27 mouse cellular contexts compared by ENCODE assay signal in genomic region chr7:122605066-122605465, GRCm38 (mm10).
DNase-seq lines count a peak whose midpoint lies in the region; ATAC-seq lines count a peak whose summit lies in the region.
"Had no signal": no experiment of that assay in that cellular context is flagged by ENCODE, and none has a peak within 500 bp of the region (broad histone marks: within the 10 kb centered on the region; RNA-seq: fewer than 3 reads in every experiment).

No protein-coding gene starts in this region.

- no peak for ATAC-seq in CD4-positive, CD25-positive, alpha-beta regulatory T cell, adult 4 months
- no peak for ATAC-seq in midbrain, embryonic 14.5 days (ENCODE audit: low FRiP score, low TSS enrichment)
- ATAC-seq: forebrain, postnatal 0 days; inflammation-experienced regulatory T-cells, adult 6 months had no signal

- H3K4me2 ChIP-seq in midbrain, embryonic 14.5 days (ENCODE audit: low read length): no peak overlapping the region
- H3K4me2 ChIP-seq: heart, embryonic 13.5 days; hindbrain, embryonic 13.5 days; limb, embryonic 13.5 days; liver, embryonic 15.5 days had no signal

- H3K36me3 ChIP-seq in midbrain, embryonic 14.5 days (ENCODE audit: control insufficient read depth, insufficient read depth, low read length): no peaks in the 10 kb centered on the region
- H3K36me3 ChIP-seq: forebrain, embryonic 10.5 days; heart, embryonic 13.5 days; hindbrain, embryonic 13.5 days; limb, embryonic 13.5 days; liver, embryonic 15.5 days; midbrain, embryonic 10.5 days had no signal

- H3K27ac ChIP-seq in midbrain, embryonic 14.5 days (replicated peaks; ENCODE audit: low read depth, low read length): no peak overlapping the region
- H3K27ac ChIP-seq: forebrain, embryonic 10.5 days; heart, embryonic 13.5 days; hindbrain, embryonic 13.5 days; kidney, postnatal 0 days; limb, embryonic 13.5 days; liver, embryonic 15.5 days; macrophage; midbrain, embryonic 10.5 days; stomach, postnatal 0 days had no signal

- intact Hi-C loops in left cerebral cortex, postnatal 36 days (cut with DNase I): no loop called here

- no peak overlapping the region for H3K9ac ChIP-seq in midbrain, embryonic 14.5 days (replicated peaks; ENCODE audit: low read length)
- H3K9ac ChIP-seq: forebrain, postnatal 0 days; heart, embryonic 13.5 days; hindbrain, embryonic 13.5 days; limb, embryonic 13.5 days; liver, embryonic 15.5 days had no signal

- H3K4me1 ChIP-seq in midbrain, embryonic 14.5 days (ENCODE audit: control insufficient read depth, insufficient read depth, low read length): no peaks in the 10 kb centered on the region
- H3K4me1 ChIP-seq: liver, embryonic 15.5 days; midbrain, embryonic 10.5 days had no signal

- 82% methylated on average over 5 of the region's 5 CpGs for WGBS in midbrain, embryonic 14.5 days

- H3K9me3 ChIP-seq in midbrain, embryonic 14.5 days (ENCODE audit: control insufficient read depth, low read length): no peaks in the 10 kb centered on the region
- H3K9me3 ChIP-seq: forebrain, embryonic 10.5 days; heart, embryonic 13.5 days; hindbrain, embryonic 13.5 days; limb, embryonic 13.5 days; liver, embryonic 15.5 days; midbrain, embryonic 10.5 days had no signal

- DNase-seq in CD4-positive, CD25-positive, alpha-beta regulatory T cell, adult 2 months (ENCODE audit: low read depth, low spot score): peak; percentile 41
- DNase-seq in thymus, postnatal 4 days: peak; percentile 15
- no peak for DNase-seq in thymus, postnatal 10 days (ENCODE audit: low spot score in 2 of 2)
- peak; percentile 47 for DNase-seq in induced T-regulatory cell, adult 2 months (ENCODE audit: low read depth)
- no peak for DNase-seq in midbrain, embryonic 14.5 days
- no peak for DNase-seq in layer of hippocampus, adult 11-12 months (ENCODE audit: low spot score)
- no peak for DNase-seq in left cerebral cortex, postnatal 36 days (ENCODE audit: low spot score in 2 of 2)
- DNase-seq: adrenal gland, adult 2 months; cerebellum, adult 11 months; cerebellum, postnatal 10 days; forebrain, postnatal 0 days; gastrocnemius, postnatal 14 days; heart, adult 18-20 months; kidney, adult 18-20 months; layer of hippocampus, postnatal 36 days; thymus, postnatal 14 days had no signal

- no peak overlapping the region for H3K4me3 ChIP-seq in midbrain, embryonic 14.5 days (replicated peaks; ENCODE audit: low read depth, low read length)
- H3K4me3 ChIP-seq: forebrain, embryonic 10.5 days; heart, embryonic 13.5 days; hindbrain, embryonic 13.5 days; limb, embryonic 13.5 days; liver, embryonic 15.5 days; midbrain, embryonic 10.5 days had no signal

- no peaks in the 10 kb centered on the region for H3K27me3 ChIP-seq in midbrain, embryonic 14.5 days (ENCODE audit: control insufficient read depth, insufficient read depth, low read length)
- H3K27me3 ChIP-seq: heart, embryonic 13.5 days; hindbrain, embryonic 13.5 days; liver, embryonic 15.5 days had no signal

Comparison
In these comparisons a context has a peak if more than half of its experiments do, and no peak if none do; other contexts are left out.
1. DNase-seq: peak in CD4-positive, CD25-positive, alpha-beta regulatory T cell, adult 2 months (single experiment), thymus, postnatal 4 days (single experiment) and induced T-regulatory cell, adult 2 months (single experiment); none in thymus, postnatal 10 days (0 of 2), midbrain, embryonic 14.5 days (single experiment), layer of hippocampus, adult 11-12 months (single experiment) and left cerebral cortex, postnatal 36 days (0 of 2).